Mouse (Mus musculus) G1E (cell line): ENCODE measurements around the gene Socs7. TPM values are rescaled to one million over a fixed set of nuclear protein-coding genes. Genes with fewer than 3 reads are reported as not detected.
A peak's percentile ranks its signal among the peaks of the same experiment; 100 is the strongest.
"Not testable (repeated sequence)": the region's sequence is repeated elsewhere in the genome, so short reads cannot be mapped to it uniquely, and the experiment has no call there.

ENCODE experiments used
- ATAC-seq: 2 replicates; pipeline ENCODE4 v1.8.0; 2016; ENCODE audit warnings: mild to moderate bottlenecking; ENCODE audit not compliant: insufficient number of reproducible peaks, poor library complexity, low FRiP score, severe bottlenecking; ENCODE audit errors: extremely low read depth
- DNase-seq: peaks from one replicate; pipeline ENCODE4 v3.0.0; 2012; ENCODE audit warnings: low spot score
- H3K27me3 ChIP-seq: 2 replicates; pipeline ENCODE4 v1.6.1; 2012; ENCODE audit warnings: mild to moderate bottlenecking, low read length, inconsistent platforms; ENCODE audit not compliant: insufficient read depth
- H3K36me3 ChIP-seq: replicated peaks from 2 replicates; pipeline ENCODE3; 2012; ENCODE audit warnings: mild to moderate bottlenecking, inconsistent platforms
- H3K4me1 ChIP-seq: 2 replicates; pipeline ENCODE4 v1.6.1; 2012; ENCODE audit warnings: low read depth, low read length, inconsistent platforms, mixed read lengths; ENCODE audit not compliant: insufficient read depth
- H3K4me3 ChIP-seq: 2 replicates; pipeline ENCODE4 v1.5.1; 2012; ENCODE audit warnings: low read depth, mild to moderate bottlenecking, inconsistent platforms, low read length, moderate library complexity, mixed read lengths
- H3K9me3 ChIP-seq: replicated peaks from 2 replicates; pipeline ENCODE4 v1.6.1; 2012; ENCODE audit warnings: inconsistent platforms
- CTCF ChIP-seq: IDR thresholded peaks from 2 replicates; pipeline ENCODE4 v1.5.1; 2012; ENCODE audit warnings: low read depth, low read length, inconsistent platforms, mixed read lengths
- GATA1 ChIP-seq: IDR thresholded peaks from 2 replicates; pipeline ENCODE4 v1.6.1; 2012; ENCODE audit warnings: borderline replicate concordance, low read length, inconsistent platforms, mixed read lengths
- GATA2 ChIP-seq: IDR thresholded peaks from 2 replicates; pipeline ENCODE4 v1.6.1; 2012; ENCODE audit warnings: low read depth, low read length, inconsistent platforms, borderline replicate concordance
- POLR2AphosphoS5 ChIP-seq: IDR thresholded peaks from 2 replicates; pipeline ENCODE4 v1.6.1; 2012; ENCODE audit warnings: low read depth, low read length, inconsistent platforms; ENCODE audit not compliant: insufficient replicate concordance
- TAL1 ChIP-seq: conservative IDR thresholded peaks from 2 replicates; pipeline ENCODE4 v1.6.1; 2012; ENCODE audit warnings: low read depth, low read length, inconsistent platforms, mixed read lengths
- polyA plus RNA-seq: library from polyadenylated mRNA; stranded (reverse); fragments of >175 nt; gene quantifications from 2 replicates; pipeline ENCODE4 v1.2.3, GENCODE M21; 2012
- total RNA-seq, 2 experiments: library from RNA; stranded (forward) in 1 of 2; stranded (reverse) in 1 of 2; fragments of 200-1000 nt in 1 of 2; fragments of >200 nt in 1 of 2; fragmentation: Nextera tagmentation in 1 of 2; gene quantifications; 2 replicates each; pipeline ENCODE4 v1.2.3; 2014 to 2017

Socs7 gene
- total RNA-seq (2014; fragmentation: Nextera tagmentation) (14.9 and 49.0 TPM in 2 replicates), total RNA-seq (2017) (11.3 and 15.4 TPM in 2 replicates), polyA plus RNA-seq (5.2 and 6.0 TPM in 2 replicates)

DNA sequence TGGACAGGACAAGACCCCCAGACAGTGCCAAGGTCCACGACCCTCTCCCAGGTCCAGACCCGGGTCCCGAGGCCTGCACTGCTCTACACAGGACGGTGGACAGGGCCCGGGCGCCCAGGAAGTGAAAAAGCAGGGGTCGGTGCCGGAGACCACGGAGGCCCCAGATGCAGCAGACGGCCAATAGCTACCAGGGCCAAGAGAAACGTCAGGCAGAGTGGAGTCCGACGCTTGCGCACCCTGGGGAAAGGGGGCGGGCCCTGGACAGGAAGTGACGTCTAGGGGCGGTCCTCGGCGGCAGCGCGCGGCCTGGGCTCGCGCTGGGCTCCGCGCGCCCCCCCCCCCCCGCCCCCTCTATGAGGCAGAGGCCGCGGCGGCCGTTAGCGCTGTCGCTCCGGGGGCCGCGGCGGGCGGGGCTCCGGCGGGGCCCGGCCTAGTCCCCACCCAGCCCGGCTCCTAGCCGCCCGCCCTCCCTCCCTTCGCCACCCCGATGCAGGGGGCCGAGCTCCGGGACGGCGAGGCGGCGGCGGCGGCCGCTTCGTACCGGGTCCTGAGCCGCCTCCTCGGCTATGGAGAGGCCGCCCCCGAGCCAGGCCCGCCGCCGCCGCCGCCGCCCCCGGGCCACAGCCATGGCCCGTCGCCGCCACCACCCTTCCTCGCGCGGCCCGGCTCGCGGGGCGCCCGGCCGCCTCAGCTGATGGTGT is at the start of gene Socs7:
Socs7 (plus strand) TSS at position 604 of the 701 bp plus-strand sequence.
- H3K9me3 ChIP-seq, result no peaks in the 10 kb centered on the region
- H3K4me1 ChIP-seq, result peaks cover 33% of the 10 kb centered on the region
- H3K36me3 ChIP-seq, result peaks cover 12% of the 10 kb centered on the region
- DNase-seq (peak; percentile 81), ATAC-seq (peak; percentile 84)
- H3K4me3 ChIP-seq, result peak within 1 kb of the TSS; percentile 91
- TF ChIP-seq GATA2 (no peak), POLR2AphosphoS5 (no peak), TAL1 (no peak), GATA1 (no peak), CTCF (no peak)
- H3K27me3 ChIP-seq, result no peaks in the 10 kb centered on the region

DNA sequence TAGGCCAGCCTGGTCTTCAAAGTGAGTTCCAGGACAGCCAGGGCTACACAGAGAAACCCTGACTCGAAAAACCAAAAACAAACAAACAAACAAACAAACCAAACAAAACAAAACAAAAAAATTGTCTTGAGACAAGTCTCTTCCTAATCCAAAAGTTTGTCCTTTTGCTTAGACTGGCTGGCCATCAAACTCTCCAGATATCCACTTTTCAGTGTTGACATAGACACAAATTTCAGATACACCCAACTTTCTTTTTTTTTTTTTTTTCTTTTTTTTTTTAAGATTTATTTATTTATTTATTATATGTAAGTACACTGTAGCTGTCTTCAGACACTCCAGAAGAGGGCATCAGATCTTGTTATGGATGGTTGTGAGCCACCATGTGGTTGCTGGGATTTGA is 49.5 kb upstream of the Socs7 start:
- not testable (repeated sequence) for DNase-seq, H3K27me3 ChIP-seq, H3K36me3 ChIP-seq

DNA sequence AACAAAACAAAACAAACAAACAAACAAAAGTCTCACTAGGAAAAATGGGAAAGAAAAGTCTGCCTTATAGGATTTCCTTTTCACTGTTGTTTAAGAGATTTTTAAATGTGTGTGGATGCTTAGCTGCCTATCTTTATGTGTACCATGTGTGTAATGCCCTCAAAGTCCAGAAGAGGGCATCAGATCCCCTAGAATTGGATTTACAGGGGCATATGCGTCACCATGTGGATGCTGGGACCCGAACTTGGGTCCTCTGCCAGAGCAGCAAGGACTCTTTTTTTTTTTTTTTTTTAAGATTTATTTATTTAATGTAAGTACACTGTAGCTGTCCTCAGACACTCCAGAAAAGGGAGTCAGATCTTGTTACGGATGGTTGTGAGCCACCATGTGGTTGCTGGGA is 48.2 kb upstream of the Socs7 start:
- H3K9me3 ChIP-seq, result no peaks in the 10 kb centered on the region
- DNase-seq, result no peak
- H3K27me3 ChIP-seq, result no peaks in the 10 kb centered on the region
- peaks cover 6% of the 10 kb centered on the region for H3K36me3 ChIP-seq
- ATAC-seq, result no peak
- TF ChIP-seq POLR2AphosphoS5, result no peak
- peak; percentile 17; the same call in 1 of the 2 replicates for TF ChIP-seq CTCF
- H3K4me3 ChIP-seq, result no peak overlapping the region
- peaks cover 39% of the 10 kb centered on the region for H3K4me1 ChIP-seq

More for the DNA sequence above, 49.5 kb upstream of the Socs7 start:
- ATAC-seq, H3K4me3 ChIP-seq, H3K9me3 ChIP-seq: not testable (repeated sequence)
- peaks cover 44% of the 10 kb centered on the region for H3K4me1 ChIP-seq

DNA sequence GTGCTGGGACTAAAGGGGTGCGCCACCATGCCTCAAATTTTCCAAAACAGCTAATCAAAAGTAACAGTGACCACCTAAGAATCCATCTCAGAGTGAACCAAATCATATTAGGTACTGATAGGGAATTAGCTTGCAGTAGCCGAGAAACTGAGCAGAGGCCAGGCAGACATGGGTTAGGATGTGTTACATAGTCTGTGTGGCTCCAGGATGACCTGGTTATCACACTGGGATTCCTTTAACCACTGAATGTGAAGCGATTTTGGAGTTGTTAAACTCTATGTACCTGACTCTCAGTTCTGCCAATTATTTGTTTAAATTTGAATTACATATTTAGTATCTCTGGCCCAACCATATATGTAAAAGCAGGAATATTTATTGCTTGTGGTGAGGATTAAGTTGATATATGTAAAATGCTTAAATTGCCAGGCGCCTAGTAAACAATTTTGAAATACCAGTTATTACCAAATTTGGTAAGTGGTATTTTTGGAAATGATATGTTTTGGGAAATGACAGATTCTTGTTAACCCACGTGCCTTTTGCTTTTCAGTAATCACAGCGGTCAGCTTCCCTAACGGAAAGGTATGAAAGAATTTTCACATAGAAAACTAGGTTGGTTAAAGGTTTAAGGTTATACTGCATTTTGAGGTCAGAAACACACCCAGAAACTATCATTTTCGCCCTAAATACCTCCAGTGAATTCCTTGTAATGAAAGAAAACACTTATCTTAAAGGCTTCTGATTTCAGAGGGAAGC is 47.4 kb upstream of the Socs7 start:
- Histone ChIP-seq H3K27me3 (no peaks in the 10 kb centered on the region), H3K9me3 (no peaks in the 10 kb centered on the region), H3K4me1 (peaks cover 31% of the 10 kb centered on the region), H3K36me3 (peaks cover 6% of the 10 kb centered on the region), H3K4me3 (peak overlapping the region; percentile 70)
- TF ChIP-seq GATA1 (no peak), TAL1 (no peak), CTCF (no peak), GATA2 (no peak), POLR2AphosphoS5 (no peak)
- ATAC-seq, result no peak
- no peak for DNase-seq

DNA sequence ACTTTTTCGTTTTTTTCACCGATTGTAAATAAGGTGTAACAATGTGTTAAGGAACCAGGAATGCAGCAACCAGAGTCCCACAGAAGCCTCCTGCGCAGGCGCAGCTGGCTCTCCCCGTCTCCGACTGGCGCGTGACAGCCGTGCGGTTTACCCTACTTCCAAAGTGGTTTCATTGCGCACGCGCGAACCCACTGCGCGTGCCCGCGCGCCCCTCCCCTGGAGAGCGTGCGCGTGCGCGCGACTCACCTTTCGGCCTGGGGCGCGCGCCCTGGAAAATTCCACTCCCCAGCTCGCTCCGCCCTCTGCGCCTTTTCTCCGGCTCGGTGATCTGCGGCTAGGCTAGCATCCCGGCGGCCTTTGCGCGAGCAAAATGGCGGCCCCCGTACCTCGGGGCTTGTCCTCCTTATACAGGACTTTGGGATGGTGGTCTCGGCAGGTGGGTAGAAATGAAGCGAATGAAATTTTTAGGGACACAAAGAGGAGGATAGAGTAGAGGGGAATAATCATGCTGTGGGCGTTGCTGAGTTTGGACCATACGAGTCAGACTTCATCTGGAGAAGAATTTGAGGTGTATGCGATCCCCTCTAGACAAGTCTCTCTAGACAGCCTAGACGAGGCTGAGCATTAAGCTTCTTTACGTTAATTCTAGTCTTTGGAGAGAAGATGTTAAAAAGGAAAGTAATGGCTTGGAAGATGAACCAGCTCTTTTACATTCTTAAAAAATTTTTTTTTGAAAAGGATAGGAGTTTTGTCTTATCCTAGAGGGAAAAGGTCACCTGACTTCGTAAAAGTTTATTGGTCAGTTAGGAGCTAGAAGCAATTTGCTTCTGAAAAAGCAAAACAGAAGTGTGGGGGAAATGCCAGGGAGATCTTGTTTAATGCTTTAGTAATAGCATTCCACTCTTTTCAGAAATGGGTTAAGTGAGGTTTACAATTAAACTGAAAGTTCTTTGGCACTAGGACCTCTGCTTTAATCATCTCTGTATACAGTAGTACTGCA is 46.5 kb upstream of the Socs7 start, which contains the start of gene Mrpl45:
Mrpl45 (plus strand) TSS at position 213 of the 1,000 bp plus-strand sequence.
- peak; percentile 90 for ATAC-seq
- Histone ChIP-seq H3K9me3 (no peaks in the 10 kb centered on the region), H3K4me1 (peaks cover 23% of the 10 kb centered on the region), H3K36me3 (peaks cover 9% of the 10 kb centered on the region), H3K4me3 (peak within 1 kb of the TSS; percentile 70), H3K27me3 (no peaks in the 10 kb centered on the region)
- TF ChIP-seq GATA2 (no peak), POLR2AphosphoS5 (no peak), CTCF (no peak), GATA1 (no peak), TAL1 (no peak)
- DNase-seq, result peak; percentile 83

DNA sequence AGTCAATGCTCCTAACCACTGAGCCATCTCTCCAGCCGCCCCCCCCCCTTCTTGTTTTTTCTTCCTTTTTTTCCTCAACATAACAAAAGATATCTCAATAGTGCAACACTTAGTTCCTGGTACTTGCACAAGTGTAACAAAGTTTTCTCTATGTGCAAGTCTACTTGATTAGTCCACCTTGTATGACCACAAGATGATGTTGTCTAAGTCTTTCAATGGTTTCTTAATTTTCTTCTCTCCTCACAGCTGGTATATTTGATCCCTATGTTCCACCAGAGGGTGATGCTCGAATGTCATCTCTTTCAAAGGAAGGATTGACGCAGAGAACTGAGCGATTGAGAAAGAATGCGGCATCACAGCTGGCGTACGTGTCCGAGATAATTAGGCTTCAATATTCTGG is 41.2 kb upstream of the Socs7 start:
- peaks cover 49% of the 10 kb centered on the region for H3K36me3 ChIP-seq
- no peaks in the 10 kb centered on the region for H3K9me3 ChIP-seq
- H3K27me3 ChIP-seq, result no peaks in the 10 kb centered on the region
- no peak for TF ChIP-seq GATA1
- no peak for TF ChIP-seq TAL1
- ATAC-seq (no peak), DNase-seq (no peak)
- peaks cover 10% of the 10 kb centered on the region for H3K4me1 ChIP-seq
- no peak overlapping the region for H3K4me3 ChIP-seq

DNA sequence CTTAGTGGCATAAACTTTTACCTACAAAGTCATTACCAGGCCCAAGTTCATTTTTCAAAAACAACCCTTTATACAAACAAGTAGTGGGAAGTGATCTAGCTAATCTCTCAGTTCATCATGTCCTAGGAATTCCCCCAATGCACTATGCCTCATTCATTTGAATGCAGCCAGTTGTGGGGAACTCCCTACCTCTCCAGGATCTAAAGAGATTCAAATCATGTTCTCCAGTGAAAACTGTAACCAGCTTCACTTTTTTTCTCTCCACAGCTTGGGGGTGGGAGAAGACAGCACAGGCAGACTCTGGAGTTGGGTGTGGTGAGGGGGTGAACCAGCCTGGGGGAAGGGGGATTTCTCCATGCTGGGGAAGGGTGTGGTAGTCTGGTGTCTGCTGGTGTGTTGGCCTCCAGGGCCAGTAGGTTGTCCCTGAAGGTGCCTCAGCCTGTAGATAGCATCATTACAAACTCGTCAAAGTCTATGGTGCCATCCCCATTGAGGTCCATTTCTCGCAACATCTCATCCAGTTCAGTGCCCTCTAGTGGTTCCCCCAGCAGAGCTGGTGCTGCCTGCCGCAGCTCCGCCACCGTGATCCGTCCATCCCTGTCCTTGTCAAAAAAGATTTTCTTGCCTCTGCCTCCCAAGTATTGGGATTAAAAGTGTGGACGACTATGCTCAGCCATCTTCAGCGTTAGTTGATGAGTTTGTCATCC is 40.3 kb upstream of the Socs7 start:
- not testable (repeated sequence) for H3K4me3 ChIP-seq, H3K27me3 ChIP-seq, H3K4me1 ChIP-seq, DNase-seq, ATAC-seq, H3K9me3 ChIP-seq
- H3K36me3 ChIP-seq, result peaks cover 57% of the 10 kb centered on the region
